Mouse (Mus musculus) heart, adult 2 months (tissue): Measurements from ENCODE around the gene Apopt1. TPM values are rescaled to one million over a fixed set of nuclear protein-coding genes. Genes with fewer than 3 reads are reported as not detected.

Experiments
- DNase-seq, 2 experiments: peaks; one replicate each; pipeline ENCODE4 v3.0.0; 2021
- H3K27ac ChIP-seq: fragments of 200-600 bp; 2 replicates; pipeline ENCODE4 v1.8.1; 2022
- H3K27me3 ChIP-seq: fragments of 200-500 bp; 2 replicates; pipeline ENCODE4 v1.6.1; 2012; ENCODE audit warnings: mild to moderate bottlenecking, low read length, inconsistent platforms, mixed read lengths; ENCODE audit not compliant: control insufficient read depth, insufficient read depth
- H3K36me3 ChIP-seq: fragments of 200-500 bp; 2 replicates; pipeline ENCODE4 v1.6.1; 2012; ENCODE audit warnings: low read length, inconsistent platforms; ENCODE audit not compliant: control insufficient read depth, insufficient read depth
- H3K4me1 ChIP-seq: fragments of 200-500 bp; 2 replicates; pipeline ENCODE4 v1.6.1; 2011; ENCODE audit warnings: low read length; ENCODE audit not compliant: control insufficient read depth, insufficient read depth
- H3K4me3 ChIP-seq: fragments of 200-600 bp; 2 replicates; pipeline ENCODE4 v1.8.1; 2022
- H3K79me2 ChIP-seq: fragments of 200-500 bp; replicated peaks from 2 replicates; pipeline ENCODE4 v1.6.1; 2012; ENCODE audit warnings: mild to moderate bottlenecking, inconsistent platforms, low read length, moderate library complexity, mixed read lengths; ENCODE audit not compliant: control insufficient read depth, insufficient read depth
- H3K9ac ChIP-seq: fragments of 200-500 bp; 2 replicates; pipeline ENCODE4 v1.6.1; 2012; ENCODE audit warnings: low read depth, mild to moderate bottlenecking, control low read depth, inconsistent platforms, low read length, mixed read lengths
- CTCF ChIP-seq: fragments of 200-600 bp; IDR thresholded peaks from 2 replicates; pipeline ENCODE4 v1.8.1; 2022; ENCODE audit warnings: antibody characterized with exemption, mild to moderate bottlenecking, moderate library complexity
- EP300 ChIP-seq: fragments of 200-500 bp; IDR thresholded peaks from 2 replicates; pipeline ENCODE4 v1.6.1; 2011; ENCODE audit warnings: low read depth, low read length, control low read depth; ENCODE audit not compliant: insufficient read depth
- POLR2A ChIP-seq: fragments of 200-500 bp; IDR thresholded peaks from 2 replicates; pipeline ENCODE4 v1.6.1; 2011; ENCODE audit warnings: mild to moderate bottlenecking, low read depth, low read length, control low read depth; ENCODE audit not compliant: insufficient read depth
- WGBS: fragments of 180-500 bp; shearing (Covaris S2); methylation state at CpG from one replicate; pipeline ENCODE4 v1.1.7; 2018; 5-methylcytosine and 5-hydroxymethylcytosine counted together
- intact Hi-C: fragments of 180-260 bp; cut with DNase I; formaldehyde crosslinking; loops from one replicate; pipeline ENCODE4 v1.15.1; 2025
- polyA plus RNA-seq: library from polyadenylated mRNA; depleted of rRNA; stranded (reverse); fragments of >200 nt; gene quantifications from 2 replicates; pipeline ENCODE4 v1.2.3, GENCODE M21; 2012
- total RNA-seq, 2 experiments: library from RNA; stranded (reverse); gene quantifications; 2 replicates each; pipeline ENCODE4 v1.2.3; 2021

Gene Apopt1
- total and polyA plus RNA-seq, 3 experiments: 31.7 to 36.3 (median 32.0) TPM

DNA sequence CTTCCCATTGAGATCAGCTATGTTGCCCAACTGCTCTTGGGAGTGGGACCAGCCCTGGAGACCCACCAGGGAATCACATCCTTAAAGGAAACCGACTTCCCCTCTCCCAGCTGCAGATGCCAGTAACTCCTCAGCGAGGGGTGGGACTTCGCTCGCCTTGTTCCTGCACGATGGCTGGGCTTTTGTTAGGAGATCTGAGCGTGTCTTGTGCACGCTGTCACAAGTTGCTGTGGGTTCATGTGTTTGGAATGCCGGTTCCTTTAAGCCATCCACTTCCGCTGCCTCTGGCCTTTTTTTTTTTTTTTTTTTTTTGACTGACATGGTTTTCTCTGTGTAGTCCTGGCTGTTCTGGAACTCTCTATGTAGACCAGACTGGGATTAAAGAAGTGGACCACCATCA is 24.3 kb downstream of the Apopt1 start:
- intact Hi-C loops: loop anchor here (5.0 kb wide), 1 partner anchor 220 kb away; no protein-coding TSS in a partner anchor
- 41% methylated on average over 9 of the region's 9 CpGs for WGBS
- H3K9ac ChIP-seq: no peak overlapping the region
- TF ChIP-seq CTCF: no peak
- no peak for TF ChIP-seq EP300
- TF ChIP-seq POLR2A: no peak
- H3K36me3 ChIP-seq: no peaks in the 10 kb centered on the region
- no peaks in the 10 kb centered on the region for H3K79me2 ChIP-seq
- H3K27me3 ChIP-seq: no peaks in the 10 kb centered on the region
- peaks cover 7% of the 10 kb centered on the region for H3K4me1 ChIP-seq
- no peak overlapping the region for H3K4me3 ChIP-seq
- DNase-seq: no peak
- no peak overlapping the region for H3K27ac ChIP-seq

DNA sequence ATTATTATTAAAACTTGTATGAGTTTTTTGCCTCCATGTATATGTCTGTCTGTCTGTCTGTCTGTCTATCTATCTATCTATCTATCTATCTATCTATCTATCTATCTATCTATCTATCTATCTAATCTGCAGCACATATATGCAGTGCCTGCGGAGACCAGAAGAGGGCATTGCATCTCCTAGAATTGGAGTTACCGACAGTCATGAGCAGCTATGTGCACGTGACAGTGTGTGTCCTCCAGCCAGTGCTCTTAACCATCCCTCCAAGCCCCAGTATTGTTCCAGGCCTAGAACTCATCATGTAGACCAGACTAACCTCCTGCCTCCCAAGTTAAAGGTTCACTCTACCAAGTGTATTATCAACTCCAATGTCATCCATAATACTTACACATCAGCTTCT is 25.7 kb downstream of the Apopt1 start:
- Histone ChIP-seq H3K9ac (no peak overlapping the region), H3K79me2 (no peaks in the 10 kb centered on the region), H3K36me3 (no peaks in the 10 kb centered on the region), H3K4me1 (peaks cover 8% of the 10 kb centered on the region), H3K27me3 (no peaks in the 10 kb centered on the region), H3K4me3 (no peak overlapping the region), H3K27ac (no peak overlapping the region)
- 28% methylated on average over 3 of the region's 3 CpGs for WGBS
- TF ChIP-seq EP300: peak; percentile 46; the same call in 1 of the 2 replicates
- TF ChIP-seq CTCF: peak; percentile 66
- TF ChIP-seq POLR2A: no peak
- intact Hi-C loops: loop anchor here (2.0 to 5.0 kb wide), 2 partner anchors 20 to 219 kb away; partner anchors contain the start of gene Klc1
- DNase-seq: peak; percentile 42 to 70

GRCm38 (mm10) chr12:111741338-111741737 is 28.3 kb downstream of the Apopt1 start:
- no peak for DNase-seq
- peaks cover 15% of the 10 kb centered on the region for H3K4me1 ChIP-seq
- H3K4me3 ChIP-seq: no peak overlapping the region
- intact Hi-C loops: loop anchor here (5.0 kb wide), 3 partner anchors 36 to 111 kb away; partner anchors contain the start of genes Xrcc3 and Zfyve21
- H3K9ac ChIP-seq: no peak overlapping the region
- no peak overlapping the region for H3K27ac ChIP-seq
- WGBS: 56% methylated on average over 8 of the region's 8 CpGs
- no peaks in the 10 kb centered on the region for H3K27me3 ChIP-seq
- TF ChIP-seq EP300 (no peak), CTCF (no peak), POLR2A (no peak)
- H3K36me3 ChIP-seq: no peaks in the 10 kb centered on the region
- H3K79me2 ChIP-seq: no peaks in the 10 kb centered on the region

DNA sequence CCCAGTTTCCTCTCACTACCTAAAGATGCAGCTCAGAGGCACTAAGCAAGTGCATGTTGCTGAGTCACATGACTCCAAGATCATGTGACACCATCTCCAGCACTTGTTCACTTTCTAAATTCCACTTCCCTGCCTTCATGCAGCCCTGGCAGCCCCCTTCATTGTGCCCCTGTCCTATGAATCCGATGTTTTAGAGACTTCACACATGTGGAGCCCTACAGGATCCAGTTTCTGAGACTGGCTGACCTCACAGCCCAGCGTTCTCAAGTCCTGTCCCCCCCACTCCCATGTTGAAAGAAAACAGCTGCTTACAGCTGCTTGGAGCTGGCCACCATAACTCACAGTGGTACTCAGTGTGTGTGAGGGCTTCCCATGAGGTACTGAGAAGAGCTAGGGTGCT is 30.4 kb downstream of the Apopt1 start:
- Histone ChIP-seq H3K79me2 (no peaks in the 10 kb centered on the region), H3K36me3 (no peaks in the 10 kb centered on the region), H3K27me3 (no peaks in the 10 kb centered on the region), H3K4me3 (no peak overlapping the region), H3K4me1 (peaks cover 18% of the 10 kb centered on the region), H3K27ac (peak overlapping the region; percentile 52), H3K9ac (no peak overlapping the region)
- peak; percentile 64 to 72 for DNase-seq
- intact Hi-C loops: loop anchor here (5.0 kb wide), 3 partner anchors 34 to 109 kb away; partner anchors contain the start of genes Xrcc3 and Zfyve21
- TF ChIP-seq EP300: 0 out of 2 replicates have a peak, but pooled peaks have one; percentile 48
- TF ChIP-seq POLR2A: 0 out of 2 replicates have a peak, but pooled peaks have one; percentile 19
- no peak for TF ChIP-seq CTCF
- WGBS: 72% methylated on average over 2 of the region's 2 CpGs

GRCm38 (mm10) chr12:111743981-111744423 is 30.9 kb downstream of the Apopt1 start:
- no peak overlapping the region for H3K4me3 ChIP-seq
- no peak overlapping the region for H3K9ac ChIP-seq
- peak; percentile 57 to 62 for DNase-seq
- peaks cover 18% of the 10 kb centered on the region for H3K4me1 ChIP-seq
- no peaks in the 10 kb centered on the region for H3K79me2 ChIP-seq
- H3K36me3 ChIP-seq: no peaks in the 10 kb centered on the region
- no peaks in the 10 kb centered on the region for H3K27me3 ChIP-seq
- peak overlapping the region; percentile 52 for H3K27ac ChIP-seq
- 73% methylated on average over 11 of the region's 11 CpGs for WGBS
- TF ChIP-seq EP300 (no peak), CTCF (no peak), POLR2A (no peak)
- intact Hi-C loops: loop anchor here (5.0 kb wide), 3 partner anchors 33 to 108 kb away; partner anchors contain the start of genes Xrcc3 and Zfyve21

DNA sequence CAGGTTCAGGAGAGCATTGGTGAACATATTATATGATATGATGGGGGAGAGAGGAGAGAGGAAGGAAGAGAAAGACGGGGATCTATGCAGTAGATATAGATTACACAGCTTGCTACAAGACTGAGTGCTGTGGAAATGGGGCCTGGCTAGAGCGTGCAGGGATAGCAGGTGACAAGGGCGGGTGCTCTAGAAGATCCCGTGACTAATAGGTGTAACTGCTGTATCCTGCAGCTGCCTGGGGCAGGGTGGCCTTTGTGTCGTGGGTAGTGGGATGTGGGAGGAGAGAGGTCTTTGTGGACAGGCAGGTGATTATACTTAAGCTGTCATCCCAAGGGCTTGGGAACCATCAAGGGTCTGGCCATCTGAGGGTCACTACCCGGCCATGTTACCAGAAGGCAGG is 32.2 kb downstream of the Apopt1 start:
- no peak overlapping the region for H3K4me3 ChIP-seq
- WGBS: 73% methylated on average over 6 of the region's 6 CpGs
- peaks cover 18% of the 10 kb centered on the region for H3K4me1 ChIP-seq
- intact Hi-C loops: no loop called here
- H3K36me3 ChIP-seq: no peaks in the 10 kb centered on the region
- no peaks in the 10 kb centered on the region for H3K27me3 ChIP-seq
- H3K27ac ChIP-seq: peak overlapping the region; percentile 67
- H3K9ac ChIP-seq: no peak overlapping the region
- DNase-seq: no peak
- TF ChIP-seq POLR2A (no peak), CTCF (no peak), EP300 (no peak)
- no peaks in the 10 kb centered on the region for H3K79me2 ChIP-seq
